Mouse (Mus musculus): ENCODE data around the gene Daam2. TPM values are rescaled to one million over a fixed set of nuclear protein-coding genes. Genes with fewer than 3 reads are reported as not detected.

The Daam2 gene
- 11.3 and 12.0 TPM in 2 replicates for polyA plus RNA-seq (2012; rRNA removed)

DNA sequence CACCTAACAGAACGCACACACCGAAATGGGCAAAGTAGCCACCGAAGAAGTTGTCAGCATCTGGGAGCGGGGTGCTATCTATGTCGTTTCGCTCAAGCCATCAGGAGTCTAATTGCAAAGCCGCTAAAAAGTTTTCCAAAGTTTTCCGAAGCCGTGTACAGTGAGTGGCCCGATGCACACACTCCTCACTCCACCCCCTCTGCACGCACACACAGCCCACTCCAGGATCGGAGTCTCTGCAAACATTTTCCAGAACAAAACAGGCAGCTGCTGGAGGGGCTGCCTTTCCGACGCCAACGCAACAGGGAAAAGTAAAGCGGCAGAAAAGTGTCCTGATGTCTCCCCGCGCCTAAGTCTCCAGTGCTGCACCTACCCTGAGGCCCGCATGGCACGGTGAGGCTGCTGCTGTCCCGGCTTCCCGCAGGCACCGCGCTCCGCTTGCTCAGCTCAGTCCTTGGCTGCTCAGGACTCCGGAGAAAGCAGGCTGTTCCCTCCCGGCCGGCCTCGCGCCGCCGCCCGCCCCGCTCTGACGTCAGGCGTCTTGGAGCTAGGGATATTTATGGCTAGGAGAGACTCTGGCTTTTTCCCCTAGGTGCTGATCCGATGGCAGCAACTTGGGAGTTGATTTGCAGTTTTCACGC is at the start of gene Daam2:
Gene Daam2, minus strand, starts transcription at position 514 of the 641 bp plus-strand sequence.

DNA sequence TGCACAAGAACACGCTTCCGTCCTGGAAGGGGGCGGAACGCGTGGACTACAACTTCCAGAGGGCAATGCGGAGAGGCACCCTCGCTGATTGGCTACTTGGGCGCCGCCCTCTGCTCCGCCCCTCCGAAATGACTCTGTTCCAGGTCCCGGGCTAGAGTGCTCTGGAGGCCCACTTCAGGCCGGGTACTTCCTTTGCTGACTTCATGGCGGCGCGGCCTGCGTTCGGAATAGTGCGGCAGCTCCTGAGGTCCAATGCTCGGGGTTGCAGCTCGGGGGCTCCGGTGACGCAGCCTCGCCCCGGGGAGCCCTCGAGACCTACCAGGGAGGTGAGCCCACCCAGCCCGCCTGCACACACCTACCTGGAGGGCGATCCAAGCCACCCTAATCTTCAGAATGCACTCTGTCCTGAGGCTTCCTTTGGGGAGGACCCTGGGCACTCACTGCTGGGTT is 135.9 kb downstream of the Daam2 start, which contains the start of gene Mocs1:
Gene Mocs1, plus strand, starts transcription at position 124 of the 450 bp plus-strand sequence.

Other genes with a start within 250 kb of the Daam2 start
- 7.4 and 8.8 TPM in 2 replicates for gene Mocs1, start 136.0 kb downstream of the Daam2 start, polyA plus RNA-seq (2012; rRNA removed)
- 1.5 and 1.6 TPM in 2 replicates for gene Kif6, start 50.8 kb upstream of the Daam2 start, polyA plus RNA-seq (2012; rRNA removed)